Mouse (Mus musculus): Measurements from ENCODE around the gene Phkb. TPM values are rescaled to one million over a fixed set of nuclear protein-coding genes. Genes with fewer than 3 reads are reported as not detected.

The Phkb gene
- polyA plus RNA-seq, 1 experiment from 2014 or later: 34.8 TPM

DNA sequence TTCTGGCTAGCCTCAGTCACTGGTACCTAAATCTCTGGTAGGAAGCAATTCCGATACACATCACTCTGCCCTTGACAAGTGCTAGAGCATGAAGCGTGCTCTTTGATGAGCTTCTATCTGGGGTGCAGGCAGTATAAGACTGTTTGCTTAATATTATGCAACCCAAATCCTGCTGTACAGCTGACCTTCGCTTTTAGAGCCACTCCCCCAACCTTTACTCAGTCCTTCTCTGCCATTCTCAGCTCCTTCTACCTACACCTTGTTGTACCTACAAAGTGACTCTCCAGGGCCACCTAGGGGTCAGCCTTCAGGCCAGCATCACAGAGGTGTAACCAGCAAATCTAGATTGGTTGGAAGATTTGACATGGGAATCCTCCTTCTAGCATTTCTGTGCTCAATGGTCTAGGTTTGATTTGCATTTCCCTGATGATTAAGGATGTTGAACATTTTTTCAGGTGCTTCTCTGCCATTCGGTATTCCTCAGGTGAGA, 136.9 kb downstream of the Phkb start:
- ATAC-seq (replicated peaks): no peak
- 98% methylated on average over 4 of the region's 4 CpGs for WGBS
- H3K36me3 ChIP-seq (replicated peaks): peaks cover 4% of the 10 kb centered on the region; the same call in 1 of the 2 replicates
- H3K27me3 ChIP-seq (replicated peaks): no peaks in the 10 kb centered on the region
- H3K9me3 ChIP-seq: peaks cover 2% of the 10 kb centered on the region; the same call in 1 of the 2 replicates
- H3K9ac ChIP-seq: no peak overlapping the region
- no peak overlapping the region for H3K4me3 ChIP-seq
- no peak overlapping the region for H3K4me2 ChIP-seq
- H3K27ac ChIP-seq: no peak overlapping the region
- H3K4me1 ChIP-seq: no peaks in the 10 kb centered on the region

DNA sequence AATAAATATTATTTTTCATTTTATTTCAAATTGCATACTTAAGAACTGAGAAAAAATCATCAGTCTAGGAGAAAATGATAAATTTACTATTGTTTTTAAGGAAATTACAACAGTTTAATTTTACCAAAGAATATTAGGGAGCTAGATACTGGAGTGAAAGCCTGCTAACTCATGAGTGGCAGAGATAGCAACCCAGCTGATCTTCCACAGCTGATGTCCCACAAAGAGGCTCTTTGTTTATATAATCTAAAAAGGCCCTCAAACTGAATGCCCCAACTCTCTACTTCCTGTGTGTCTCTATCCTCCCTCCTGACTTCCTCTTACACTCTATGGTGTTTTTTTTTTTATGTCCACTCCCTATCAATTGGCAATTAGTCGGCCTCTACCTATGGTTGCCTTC, 152.2 kb downstream of the Phkb start:
- Histone ChIP-seq H3K4me1 (no peaks in the 10 kb centered on the region), H3K9ac (no peak overlapping the region), H3K9me3 (no peaks in the 10 kb centered on the region), H3K27ac (no peak overlapping the region), H3K36me3 (replicated peaks) (no peaks in the 10 kb centered on the region), H3K27me3 (replicated peaks) (no peaks in the 10 kb centered on the region), H3K4me2 (no peak overlapping the region), H3K4me3 (no peak overlapping the region)
- ATAC-seq (replicated peaks): no peak
- 83% methylated on average over 1 of the region's 1 CpGs for WGBS

DNA sequence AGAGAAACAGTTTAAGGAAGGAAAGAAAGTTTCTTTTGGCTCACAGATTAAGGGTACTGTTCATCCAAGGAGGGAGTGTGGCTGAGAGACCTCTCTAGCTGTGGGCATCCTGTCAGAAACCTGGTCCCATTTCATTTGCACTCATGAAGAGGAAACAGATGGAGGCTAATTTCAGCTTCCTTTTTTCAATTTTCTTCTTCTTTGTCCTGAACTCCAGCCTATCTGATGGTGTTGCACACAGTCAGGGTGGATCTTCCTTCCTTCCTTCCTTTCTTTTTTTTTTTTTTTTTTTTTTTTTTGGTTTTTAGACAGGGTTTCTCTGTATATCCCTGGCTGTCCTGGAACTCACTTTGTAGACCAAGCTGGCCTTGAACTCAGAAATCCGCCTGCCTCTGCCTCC, 152.9 kb downstream of the Phkb start:
- no peak for ATAC-seq (replicated peaks)
- Histone ChIP-seq H3K9ac (no peak overlapping the region), H3K36me3 (replicated peaks) (no peaks in the 10 kb centered on the region)

DNA sequence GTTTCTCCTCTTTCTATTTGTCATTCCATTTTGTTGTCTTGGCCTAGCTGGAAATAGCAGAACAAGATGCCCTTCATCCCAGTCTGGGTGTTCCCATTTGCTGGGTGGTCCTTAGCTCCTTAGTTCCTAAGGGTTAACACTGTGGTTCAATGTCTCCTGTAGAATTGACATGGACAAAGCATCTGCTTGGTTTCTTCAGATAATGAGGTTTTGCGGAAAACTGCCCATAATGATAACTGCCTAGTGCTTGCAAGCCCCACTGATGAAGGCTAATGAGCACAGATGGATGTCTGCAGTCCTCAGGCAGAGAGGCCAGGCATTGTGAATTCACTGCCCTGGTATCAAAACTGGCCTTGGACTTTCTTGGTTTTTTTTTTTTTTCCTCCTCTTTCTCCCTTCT, 155.2 kb downstream of the Phkb start:
- no peak overlapping the region for H3K4me2 ChIP-seq
- no peak overlapping the region for H3K4me3 ChIP-seq
- H3K9ac ChIP-seq: no peak overlapping the region
- 62% methylated on average over 1 of the region's 1 CpGs for WGBS
- H3K27me3 ChIP-seq (replicated peaks): no peaks in the 10 kb centered on the region
- no peak for ATAC-seq (replicated peaks)
- H3K9me3 ChIP-seq: no peaks in the 10 kb centered on the region
- H3K4me1 ChIP-seq: no peaks in the 10 kb centered on the region
- no peak overlapping the region for H3K27ac ChIP-seq
- H3K36me3 ChIP-seq (replicated peaks): no peaks in the 10 kb centered on the region

More for the DNA sequence above, 152.9 kb downstream of the Phkb start:
- Histone ChIP-seq H3K27me3 (replicated peaks) (no peaks in the 10 kb centered on the region), H3K27ac (no peak overlapping the region), H3K4me2 (no peak overlapping the region), H3K4me1 (no peaks in the 10 kb centered on the region), H3K9me3 (no peaks in the 10 kb centered on the region), H3K4me3 (no peak overlapping the region)
- 96% methylated on average over 1 of the region's 1 CpGs for WGBS

DNA sequence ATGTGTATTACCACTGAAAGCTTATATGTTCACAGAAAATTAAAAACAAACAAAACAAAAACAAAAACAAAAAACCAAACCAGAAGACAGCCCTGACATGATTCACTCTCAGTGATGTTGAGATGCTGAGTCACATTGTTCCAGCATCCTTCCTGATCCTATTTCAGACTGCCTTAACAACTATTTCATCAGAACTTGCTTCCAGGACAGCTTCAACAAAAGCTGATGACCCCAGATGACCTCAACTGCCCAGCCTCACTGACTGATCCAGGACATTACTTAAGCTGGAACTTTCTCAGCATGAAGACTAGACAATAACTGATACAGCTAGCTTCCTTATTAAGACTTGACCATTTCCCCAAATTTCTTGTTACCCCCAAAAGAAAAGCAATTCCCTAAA, 165.7 kb downstream of the Phkb start:
- Histone ChIP-seq H3K27ac (no peak overlapping the region), H3K4me1 (no peaks in the 10 kb centered on the region), H3K9me3 (no peaks in the 10 kb centered on the region), H3K36me3 (replicated peaks) (no peaks in the 10 kb centered on the region), H3K4me3 (no peak overlapping the region), H3K4me2 (no peak overlapping the region), H3K27me3 (replicated peaks) (no peaks in the 10 kb centered on the region), H3K9ac (no peak overlapping the region)
- no peak for ATAC-seq (replicated peaks)

DNA sequence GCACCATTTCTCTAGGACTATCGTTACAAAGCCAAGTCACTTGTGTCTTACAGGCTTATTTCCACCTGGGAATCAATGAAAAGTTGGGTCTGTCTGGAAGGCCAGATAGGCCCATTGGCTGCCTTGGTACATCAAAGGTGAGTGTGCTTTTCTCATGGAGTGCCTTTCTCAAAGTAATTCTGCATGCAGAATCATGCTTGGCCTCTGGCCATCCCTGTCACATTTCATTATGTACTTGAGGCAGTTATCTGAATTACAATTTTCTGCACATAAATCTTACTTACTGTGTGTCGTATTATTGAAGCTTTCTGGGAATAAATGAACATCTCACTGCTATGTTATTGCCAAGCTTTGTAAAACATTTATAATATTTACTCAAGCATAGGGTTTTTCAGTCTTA, 176.0 kb downstream of the Phkb start:
- peaks cover 4% of the 10 kb centered on the region; the same call in 1 of the 2 replicates for H3K4me1 ChIP-seq
- no peak overlapping the region for H3K4me2 ChIP-seq
- no peaks in the 10 kb centered on the region for H3K36me3 ChIP-seq (replicated peaks)
- WGBS: 39% methylated on average over 2 of the region's 2 CpGs
- no peak overlapping the region for H3K27ac ChIP-seq
- H3K27me3 ChIP-seq (replicated peaks): no peaks in the 10 kb centered on the region
- no peak overlapping the region for H3K4me3 ChIP-seq
- no peak for ATAC-seq (replicated peaks)
- no peaks in the 10 kb centered on the region for H3K9me3 ChIP-seq
- H3K9ac ChIP-seq: no peak overlapping the region

DNA sequence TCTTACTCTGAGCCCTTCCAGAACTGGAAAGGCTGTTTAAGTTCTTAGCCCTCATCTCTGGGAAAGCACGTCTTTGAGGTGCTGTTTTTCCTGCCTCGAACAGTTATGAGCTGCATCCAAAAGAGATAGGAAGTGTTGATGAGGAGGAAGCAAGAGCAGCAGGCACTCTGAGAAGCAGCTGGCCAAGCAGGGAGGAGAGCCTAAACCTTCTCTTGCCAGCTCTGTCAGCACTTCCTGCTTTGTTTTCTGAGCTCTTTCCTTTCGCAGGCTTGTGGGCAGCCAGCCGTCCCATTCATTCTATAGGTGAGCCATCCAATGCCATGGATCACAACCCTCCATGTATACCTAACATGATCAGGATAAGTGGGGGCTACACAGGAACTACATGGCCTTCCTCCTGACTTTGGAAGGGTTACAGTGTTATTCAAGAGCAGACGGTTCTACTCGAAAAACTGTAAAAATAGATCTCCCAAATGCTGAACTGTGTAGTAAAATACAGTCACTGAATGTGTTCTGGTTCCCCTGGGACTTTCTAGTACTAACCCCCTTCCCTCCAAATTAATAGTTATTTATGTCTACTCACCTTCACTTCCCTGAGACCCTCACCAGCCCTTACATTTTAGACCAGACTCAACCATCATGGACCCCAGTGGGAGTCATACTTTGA, 188.0 kb downstream of the Phkb start:
- no peaks in the 10 kb centered on the region for H3K4me1 ChIP-seq
- H3K27me3 ChIP-seq (replicated peaks): no peaks in the 10 kb centered on the region
- ATAC-seq (replicated peaks): no peak
- no peaks in the 10 kb centered on the region for H3K9me3 ChIP-seq
- H3K9ac ChIP-seq: no peak overlapping the region
- H3K36me3 ChIP-seq (replicated peaks): no peaks in the 10 kb centered on the region
- no peak overlapping the region for H3K27ac ChIP-seq
- 80% methylated on average over 6 of the region's 6 CpGs for WGBS
- H3K4me2 ChIP-seq: no peak overlapping the region
- H3K4me3 ChIP-seq: no peak overlapping the region

DNA sequence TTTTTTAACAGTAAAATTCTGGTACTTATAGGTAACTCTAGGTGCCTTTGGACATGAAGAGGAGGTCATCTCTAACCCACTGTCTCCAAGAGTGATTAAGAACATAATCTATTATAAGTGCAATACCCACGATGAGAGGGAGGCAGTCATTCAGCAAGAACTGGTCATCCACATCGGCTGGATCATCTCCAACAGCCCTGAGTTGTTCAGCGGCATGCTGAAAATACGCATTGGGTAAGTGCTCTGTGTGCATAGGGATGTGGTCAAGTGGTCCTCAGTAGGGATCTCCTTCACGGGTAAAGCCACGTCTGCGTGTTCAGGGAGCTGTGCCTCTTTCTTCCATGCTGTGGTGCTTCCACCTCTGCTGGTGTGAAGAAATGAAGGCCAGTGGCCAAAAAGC, 188.7 kb downstream of the Phkb start:
- Histone ChIP-seq H3K27me3 (replicated peaks) (no peaks in the 10 kb centered on the region), H3K4me3 (no peak overlapping the region), H3K9me3 (no peaks in the 10 kb centered on the region), H3K36me3 (replicated peaks) (no peaks in the 10 kb centered on the region), H3K4me1 (no peaks in the 10 kb centered on the region), H3K4me2 (no peak overlapping the region), H3K27ac (no peak overlapping the region), H3K9ac (no peak overlapping the region)
- WGBS: 88% methylated on average over 7 of the region's 7 CpGs
- no peak for ATAC-seq (replicated peaks)

DNA sequence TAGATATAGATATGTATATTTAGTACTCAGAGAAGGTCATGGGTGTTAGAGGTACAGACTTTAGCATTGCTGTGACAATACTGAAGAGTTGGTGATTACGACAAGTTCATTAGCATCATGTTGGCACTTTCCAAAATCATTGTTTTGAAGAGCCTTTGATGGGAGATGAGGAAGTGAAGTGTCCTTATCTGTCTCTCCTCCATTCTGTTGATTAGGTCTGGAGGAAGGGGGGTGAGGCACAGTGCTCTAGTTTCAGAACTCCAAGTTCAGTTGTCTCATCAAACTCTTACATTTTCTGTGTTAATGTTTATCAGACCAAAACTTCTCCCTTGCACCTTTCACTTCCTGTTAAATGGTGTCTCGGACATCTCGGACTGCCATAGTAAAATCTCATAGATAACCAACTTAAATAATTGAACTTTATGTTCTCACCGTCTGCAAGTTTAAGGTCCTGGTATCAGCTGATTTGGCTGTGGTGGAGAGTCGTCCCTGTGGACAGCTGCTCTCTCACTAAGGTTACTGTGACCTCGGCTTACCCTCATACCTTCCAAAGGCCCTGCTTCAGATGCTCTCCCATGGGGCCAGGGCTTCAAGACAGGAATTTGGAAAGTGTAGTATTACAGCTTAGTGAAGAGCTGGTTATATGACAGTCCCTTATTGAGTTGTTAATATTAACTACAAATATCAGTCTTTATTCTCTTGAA, 194.1 kb downstream of the Phkb start:
- Histone ChIP-seq H3K27ac (no peak overlapping the region), H3K9ac (no peak overlapping the region), H3K4me1 (no peaks in the 10 kb centered on the region), H3K4me2 (no peak overlapping the region), H3K36me3 (replicated peaks) (no peaks in the 10 kb centered on the region), H3K9me3 (no peaks in the 10 kb centered on the region), H3K4me3 (no peak overlapping the region), H3K27me3 (replicated peaks) (no peaks in the 10 kb centered on the region)
- WGBS: 88% methylated on average over 6 of the region's 6 CpGs
- no peak for ATAC-seq (replicated peaks)

DNA sequence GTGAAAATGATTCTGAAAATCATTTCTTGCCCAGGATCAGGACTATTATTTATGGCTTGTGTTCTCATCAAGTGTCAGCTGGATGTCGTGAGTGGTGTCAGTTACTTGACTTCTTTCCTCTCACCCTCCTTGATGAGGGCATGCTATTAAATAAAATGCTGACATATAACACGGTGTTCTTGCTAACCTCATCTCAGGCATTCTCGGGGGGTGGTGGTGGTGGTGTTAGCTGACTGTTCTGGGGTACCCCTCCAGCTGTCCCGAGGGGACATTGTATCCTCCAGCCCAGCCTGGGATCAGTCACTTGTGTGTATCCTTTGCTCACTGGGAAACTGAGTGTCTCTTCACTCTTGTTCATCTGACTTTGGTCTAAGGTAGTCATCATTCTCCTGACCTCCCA, 194.6 kb downstream of the Phkb start:
- no peaks in the 10 kb centered on the region for H3K27me3 ChIP-seq (replicated peaks)
- ATAC-seq (replicated peaks): no peak
- no peaks in the 10 kb centered on the region for H3K4me1 ChIP-seq
- H3K9ac ChIP-seq: no peak overlapping the region
- no peak overlapping the region for H3K27ac ChIP-seq
- H3K4me3 ChIP-seq: no peak overlapping the region
- no peaks in the 10 kb centered on the region for H3K9me3 ChIP-seq
- no peak overlapping the region for H3K4me2 ChIP-seq
- 89% methylated on average over 4 of the region's 4 CpGs for WGBS
- no peaks in the 10 kb centered on the region for H3K36me3 ChIP-seq (replicated peaks)

DNA sequence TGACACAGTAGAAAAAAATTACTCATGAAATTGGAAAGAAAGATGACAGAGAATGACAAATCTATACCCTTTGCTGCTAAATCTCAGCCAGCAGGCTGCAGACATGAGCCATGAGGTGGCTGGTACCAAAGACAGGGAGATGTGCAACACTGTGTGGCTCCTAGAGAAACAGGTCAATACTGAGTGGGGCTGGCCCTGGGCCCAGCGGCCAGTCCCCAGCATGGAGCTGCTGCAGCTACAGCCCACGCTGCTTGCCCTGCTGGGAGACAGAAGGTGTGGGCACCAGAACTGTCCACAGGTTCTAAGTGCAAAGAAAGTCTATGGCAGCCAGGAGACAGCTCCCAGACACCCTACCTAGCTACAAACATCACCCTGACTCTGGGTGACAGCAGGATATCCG, 197.7 kb downstream of the Phkb start:
- no peak overlapping the region for H3K4me3 ChIP-seq
- no peak for ATAC-seq (replicated peaks)
- 85% methylated on average over 3 of the region's 3 CpGs for WGBS

DNA sequence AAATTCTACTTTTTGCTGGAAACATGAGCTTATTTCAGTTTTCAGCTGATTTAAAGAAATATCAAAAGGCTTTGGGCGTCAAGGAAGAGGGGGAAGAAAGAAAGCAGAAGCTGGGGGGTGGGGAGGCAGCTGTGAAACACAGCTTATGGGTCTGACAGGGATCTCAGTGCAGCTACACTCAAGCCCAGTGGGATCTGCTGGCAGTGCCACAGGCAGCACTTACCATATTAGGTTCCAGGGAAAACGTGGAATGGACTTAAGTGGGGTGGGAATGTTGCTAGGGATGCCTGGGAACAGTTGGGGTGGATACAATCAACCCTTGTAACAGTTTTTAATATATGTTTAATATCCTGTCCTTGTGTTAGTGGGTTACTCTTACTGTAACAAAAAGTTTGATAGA, 201.3 kb downstream of the Phkb start:
- ATAC-seq (replicated peaks): no peak
- Histone ChIP-seq H3K36me3 (replicated peaks) (no peaks in the 10 kb centered on the region), H3K4me2 (no peak overlapping the region), H3K4me1 (no peaks in the 10 kb centered on the region), H3K4me3 (no peak overlapping the region), H3K27me3 (replicated peaks) (no peaks in the 10 kb centered on the region), H3K9me3 (no peaks in the 10 kb centered on the region), H3K27ac (no peak overlapping the region), H3K9ac (no peak overlapping the region)
- 18% methylated on average over 2 of the region's 2 CpGs for WGBS

More for the DNA sequence above, 197.7 kb downstream of the Phkb start:
- Histone ChIP-seq H3K27me3 (replicated peaks) (no peaks in the 10 kb centered on the region), H3K9ac (no peak overlapping the region), H3K4me2 (no peak overlapping the region), H3K36me3 (replicated peaks) (no peaks in the 10 kb centered on the region), H3K27ac (no peak overlapping the region), H3K4me1 (no peaks in the 10 kb centered on the region), H3K9me3 (no peaks in the 10 kb centered on the region)

DNA sequence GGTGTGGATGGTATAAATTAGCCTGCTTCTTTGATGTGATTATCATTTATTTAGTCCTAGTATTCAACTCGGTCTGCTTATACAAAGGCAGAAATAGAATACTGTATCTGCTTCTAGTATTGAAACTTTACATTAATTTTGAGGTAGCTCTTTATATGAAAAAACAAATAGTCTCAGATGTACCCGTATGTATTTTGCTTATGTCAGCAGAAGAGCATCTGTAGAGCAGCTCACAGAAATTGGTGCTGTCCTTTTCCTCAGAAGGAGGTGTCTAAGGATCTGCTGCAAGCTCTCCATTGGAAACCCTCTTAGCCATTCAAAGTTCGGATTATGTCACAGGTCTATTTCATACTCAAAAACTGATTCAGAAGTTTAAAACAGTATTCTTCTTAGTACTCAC, 210.1 kb downstream of the Phkb start:
- WGBS: 86% methylated on average over 3 of the region's 3 CpGs
- no peaks in the 10 kb centered on the region for H3K36me3 ChIP-seq (replicated peaks)
- ATAC-seq (replicated peaks): no peak

More for the DNA sequence above, 210.1 kb downstream of the Phkb start:
- Histone ChIP-seq H3K9me3 (no peaks in the 10 kb centered on the region), H3K4me2 (no peak overlapping the region), H3K4me1 (no peaks in the 10 kb centered on the region), H3K4me3 (no peak overlapping the region), H3K27ac (no peak overlapping the region), H3K9ac (no peak overlapping the region), H3K27me3 (replicated peaks) (no peaks in the 10 kb centered on the region)

Data from midbrain, embryonic 15.5 days (tissue).